Mouse (Mus musculus): ENCODE data around the gene Speer4c. TPM values are rescaled to one million over a fixed set of nuclear protein-coding genes. Genes with fewer than 3 reads are reported as not detected.
"Not testable (repeated sequence)": the region's sequence is repeated elsewhere in the genome, so short reads cannot be mapped to it uniquely, and the experiment has no call there.

Speer4c gene
- total RNA-seq, 1 experiment from 2014 or later = not detected

DNA sequence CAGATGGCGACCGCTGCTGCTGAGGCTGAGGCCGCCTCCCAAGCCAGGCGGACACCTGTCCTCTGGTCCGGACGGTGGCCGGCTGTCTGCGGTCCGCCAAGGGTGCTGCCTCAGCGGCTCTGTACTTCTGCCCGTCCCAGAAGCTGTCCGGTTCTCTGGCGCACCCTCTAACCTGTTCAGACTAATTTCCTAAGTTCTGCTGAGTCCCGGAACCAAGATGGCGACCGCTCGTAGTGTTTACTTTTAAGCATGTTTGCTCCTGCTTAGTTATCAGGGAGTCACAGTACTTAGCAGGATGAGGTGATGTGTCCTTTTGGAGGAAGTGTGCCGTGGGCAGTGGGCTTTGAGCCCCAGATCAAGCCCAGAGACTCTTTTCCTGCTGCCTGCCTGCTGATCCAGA is 43.3 kb downstream of the Speer4c start:
- not testable (repeated sequence) for ATAC-seq (replicated peaks in 1 of 2; ENCODE audit: insufficient read depth in 1 of 2, low FRiP score in 2 of 2, low TSS enrichment in 1 of 2, low read depth in 1 of 2, poor library complexity in 2 of 2, severe bottlenecking in 2 of 2)

GRCm38 (mm10) chr5:15663847-15664246 is 50.2 kb downstream of the Speer4c start:
- ATAC-seq (replicated peaks in 1 of 2; ENCODE audit: insufficient read depth in 1 of 2, low FRiP score in 2 of 2, low TSS enrichment in 1 of 2, low read depth in 1 of 2, poor library complexity in 2 of 2, severe bottlenecking in 2 of 2) = not testable (repeated sequence)

Other genes with a start within 250 kb of the Speer4c start
- not detected in 2 replicates for gene Gm21149, start 237.7 kb downstream of the Speer4c start, total RNA-seq (2017)
- gene Gm21190, start 185.0 kb downstream of the Speer4c start, total RNA-seq (2017) = not detected in 2 replicates
- not detected in 2 replicates for gene Gm21083, start 136.9 kb downstream of the Speer4c start, total RNA-seq (2017)
- not detected in 2 replicates for gene Speer4d, start 95.2 kb downstream of the Speer4c start, total RNA-seq (2017)
- not detected in 2 replicates for gene 4930572O03Rik, start 57.2 kb downstream of the Speer4c start, total RNA-seq (2017)
- 0.10 TPM in 1 of 2 replicates, not detected in the other for gene Cacna2d1, start 220.4 kb upstream of the Speer4c start, total RNA-seq (2017)